Comparison of ENCODE assay signal across 19 mouse cellular contexts in the genomic region with DNA sequence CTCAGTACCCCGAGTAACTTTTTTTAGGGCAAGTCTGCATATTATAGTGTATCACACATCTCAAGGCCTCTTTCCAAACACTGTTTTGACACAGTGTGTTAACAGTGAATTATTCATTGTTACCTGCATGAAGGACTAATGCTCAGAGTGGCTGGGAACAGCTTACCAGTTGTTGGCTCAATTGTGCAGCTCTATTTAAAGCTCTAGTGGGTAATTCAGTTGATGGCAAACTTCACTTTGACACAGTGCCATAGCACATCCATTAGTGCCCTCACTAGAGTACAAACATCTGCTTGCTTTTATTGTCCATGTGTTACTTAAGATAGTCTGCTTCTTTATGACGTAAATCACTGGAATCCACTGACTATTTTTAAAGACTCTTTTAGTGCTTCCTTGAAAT. TPM values are rescaled to one million over a fixed set of nuclear protein-coding genes. Genes with fewer than 3 reads are reported as not detected.
DNase-seq lines count a peak whose midpoint lies in the region; ATAC-seq lines count a peak whose summit lies in the region.
"Had no signal": no experiment of that assay in that cellular context is flagged by ENCODE, and none has a peak within 500 bp of the region (broad histone marks: within the 10 kb centered on the region; RNA-seq: fewer than 3 reads in every experiment).

No protein-coding gene starts in this region.

- peak overlapping the region; percentile 43; the same call in 1 of the 2 replicates for H3K27ac ChIP-seq in heart, embryonic 12.5 days (ENCODE audit: poor library complexity, severe bottlenecking)
- H3K27ac ChIP-seq: hindbrain, embryonic 13.5 days; intestine, embryonic 15.5 days; kidney, postnatal 0 days; liver, embryonic 13.5 days; neural tube, embryonic 15.5 days had no signal

- no peak overlapping the region for H3K9ac ChIP-seq in heart, embryonic 12.5 days
- H3K9ac ChIP-seq: hindbrain, embryonic 13.5 days; intestine, embryonic 15.5 days; liver, embryonic 13.5 days; neural tube, embryonic 15.5 days had no signal

- intact Hi-C loops in heart, postnatal 25 days (cut with DNase I), result no loop called here

- no peak overlapping the region for H3K4me2 ChIP-seq in heart, embryonic 12.5 days
- H3K4me2 ChIP-seq: hindbrain, embryonic 13.5 days; intestine, embryonic 15.5 days; liver, embryonic 13.5 days; midbrain, embryonic 11.5 days; neural tube, embryonic 15.5 days had no signal

- H3K36me3 ChIP-seq in heart, embryonic 12.5 days, result no peaks in the 10 kb centered on the region
- H3K36me3 ChIP-seq: hindbrain, embryonic 13.5 days; intestine, embryonic 15.5 days; liver, embryonic 13.5 days; neural tube, embryonic 15.5 days had no signal

- H3K27me3 ChIP-seq in heart, embryonic 12.5 days (replicated peaks), result no peaks in the 10 kb centered on the region
- H3K27me3 ChIP-seq: intestine, embryonic 15.5 days; liver, embryonic 13.5 days had no signal

- H3K4me1 ChIP-seq in heart, embryonic 12.5 days (replicated peaks), result no peaks in the 10 kb centered on the region; the same call in 1 of the 2 replicates
- H3K4me1 ChIP-seq: hindbrain, embryonic 13.5 days; intestine, embryonic 15.5 days; liver, embryonic 13.5 days; neural tube, embryonic 15.5 days had no signal

- no peak for ATAC-seq in heart, embryonic 12.5 days (ENCODE audit: insufficient number of reproducible peaks, low FRiP score)
- peak; percentile 37; the same call in 1 of the 2 replicates for ATAC-seq in megakaryocyte progenitor cell, adult 5-6 weeks (replicated peaks; ENCODE audit: poor library complexity)
- ATAC-seq in cerebellum, adult (ENCODE audit: insufficient number of reproducible peaks, low FRiP score, low TSS enrichment), result no peak
- ATAC-seq: intestine, embryonic 15.5 days had no signal

- H3K4me3 ChIP-seq in heart, embryonic 12.5 days, result no peak overlapping the region
- H3K4me3 ChIP-seq: hindbrain, embryonic 13.5 days; intestine, embryonic 15.5 days; liver, embryonic 13.5 days; neural tube, embryonic 15.5 days had no signal

- H3K9me3 ChIP-seq in heart, embryonic 12.5 days (replicated peaks), result no peaks in the 10 kb centered on the region
- H3K9me3 ChIP-seq: hindbrain, embryonic 13.5 days; intestine, embryonic 15.5 days; liver, embryonic 13.5 days; neural tube, embryonic 15.5 days had no signal

- DNase-seq in adrenal gland, adult 2 months, result peak; percentile 10
- no peak for DNase-seq in adrenal gland, postnatal 36 days
- DNase-seq in heart, adult 9 months (ENCODE audit: low spot score in 2 of 2), result peak; percentile 35 to 53
- no peak for DNase-seq in heart, postnatal 25 days (ENCODE audit: low spot score)
- DNase-seq in thymus, adult 18-20 months, result no peak
- DNase-seq: cerebellum, adult 9-10 months; embryo, embryonic 11 days; gastrocnemius, postnatal 25 days; spleen, adult 18-20 months; thymus, postnatal 25 days had no signal

- 48% methylated on average over 2 of the region's 2 CpGs for WGBS in heart, embryonic 12.5 days

RNA-seq across cellular contexts. Expression of a gene that starts 6.7 kb away (rescaled TPM):
- 10 to 100 TPM; 10.9 to 15.0 TPM for total RNA-seq in adrenal gland, adult 2 months (2021)
- polyA plus RNA-seq in adrenal gland, adult 2 months (2012; rRNA removed), result 16.7 and 19.2 TPM in 2 replicates
- total RNA-seq in adrenal gland, postnatal 36 days (2021), result 10 to 100 TPM; 13.2 to 18.1 TPM
- total RNA-seq in heart, postnatal 25 days (2021), result 1 to 10 TPM; 2.6 to 6.4 TPM
- 7.7 TPM in 2 replicates for polyA plus RNA-seq in heart, embryonic 12.5 days (2016; fragmentation: Nextera tagmentation; extraction: Ambion mirVana)
- 40.9 and 43.8 TPM in 2 replicates for total RNA-seq in megakaryocyte progenitor cell, adult 5-6 weeks (2015)
- 10.7 and 14.3 TPM in 2 replicates for total RNA-seq in megakaryocyte progenitor cell, adult 5-6 weeks (2017)

Comparison
In these comparisons a context has a peak if more than half of its experiments do, and no peak if none do; other contexts are left out.
1. DNase-seq: peak in adrenal gland, adult 2 months (single experiment) and heart, adult 9 months (2 of 2); none in adrenal gland, postnatal 36 days (0 of 2), heart, postnatal 25 days (single experiment) and thymus, adult 18-20 months (0 of 2).